Mouse (Mus musculus) large intestine, adult 2 months (tissue): ENCODE data around the gene Ccnb1. TPM values are rescaled to one million over a fixed set of nuclear protein-coding genes. Genes with fewer than 3 reads are reported as not detected.

Experiments
- polyA plus RNA-seq: library from polyadenylated mRNA; depleted of rRNA; stranded (reverse); fragments of >200 nt; gene quantifications from 2 replicates; pipeline ENCODE4 v1.2.3, GENCODE M21; 2012; rRNA removed

The Ccnb1 gene
- polyA plus RNA-seq, 1 experiment: 37.9 TPM

Other genes starting within 250 kb of the Ccnb1 start
- 31.6 and 48.4 TPM in 2 replicates for gene Ocln, start 233.9 kb downstream of the Ccnb1 start, polyA plus RNA-seq
- gene Marveld2, start 169.6 kb downstream of the Ccnb1 start, polyA plus RNA-seq: 22.9 and 25.8 TPM in 2 replicates
- 45.5 and 46.5 TPM in 2 replicates for gene Ak6, start 135.6 kb downstream of the Ccnb1 start, polyA plus RNA-seq
- gene Rad17, start 135.5 kb downstream of the Ccnb1 start, polyA plus RNA-seq: 3.2 and 3.6 TPM in 2 replicates
- 1.4 and 1.9 TPM in 2 replicates for gene Taf9, start 135.0 kb downstream of the Ccnb1 start, polyA plus RNA-seq
- 0.89 and 1.5 TPM in 2 replicates for gene Ccdc125, start 116.9 kb downstream of the Ccnb1 start, polyA plus RNA-seq
- 12.5 and 13.9 TPM in 2 replicates for gene Cdk7, start 55.6 kb downstream of the Ccnb1 start, polyA plus RNA-seq
- 76.6 and 88.6 TPM in 2 replicates for gene Mrps36, start 41.9 kb downstream of the Ccnb1 start, polyA plus RNA-seq
- gene Cenph, start 10.7 kb downstream of the Ccnb1 start, polyA plus RNA-seq: 1.8 and 2.4 TPM in 2 replicates
- gene Slc30a5, start 46.9 kb upstream of the Ccnb1 start, polyA plus RNA-seq: 38.8 and 49.6 TPM in 2 replicates